Mouse (Mus musculus) right cerebral cortex, postnatal 36 days (tissue): ENCODE results near the gene Snupn.
"Not testable (repeated sequence)": the region's sequence is repeated elsewhere in the genome, so short reads cannot be mapped to it uniquely, and the experiment has no call there.

Source experiments
- DNase-seq, 2 experiments: peaks; one replicate each; pipeline ENCODE4 v3.0.0; 2022; ENCODE audit warnings: low spot score in 2 of 2, mixed read lengths in 1 of 2

The Snupn gene

DNA sequence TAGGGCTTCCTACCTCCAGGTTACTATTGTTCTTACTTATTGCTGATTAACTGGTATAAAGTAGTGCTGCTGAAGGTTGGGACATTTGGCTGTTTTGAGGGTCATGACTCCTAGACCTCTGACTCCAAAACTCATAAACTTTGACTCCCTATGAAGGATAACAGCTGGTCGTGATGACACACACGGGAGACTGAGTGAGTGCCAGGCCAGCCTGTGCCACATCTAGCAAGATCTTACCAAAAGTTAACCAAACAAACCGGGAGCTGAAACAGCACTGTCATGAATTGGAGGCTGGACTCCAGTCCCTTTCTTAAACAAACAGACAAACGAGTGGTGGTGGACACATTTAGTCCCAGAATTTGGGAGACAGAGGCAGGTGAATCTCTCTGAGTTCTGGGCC lies 21.2 kb upstream of the Snupn start:
- no peak for DNase-seq

DNA sequence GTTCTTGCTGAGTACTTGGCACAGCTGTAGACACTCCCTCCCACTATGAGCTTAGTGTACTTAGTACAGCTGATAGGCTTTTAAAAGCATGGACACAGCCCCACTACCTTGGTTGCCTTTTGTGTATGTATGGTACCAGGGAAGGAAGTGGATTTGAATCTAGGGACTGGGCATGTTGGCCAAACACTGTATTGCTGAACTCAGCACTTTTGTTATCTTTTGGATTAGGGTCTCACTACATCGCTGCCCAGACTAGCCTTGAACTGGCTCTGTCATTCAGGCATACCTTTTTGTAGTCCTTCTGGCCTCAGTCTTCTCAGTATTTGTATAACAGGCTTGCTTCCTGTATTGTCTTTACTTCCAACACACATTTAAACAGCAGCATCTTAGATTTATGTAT lies 20.1 kb upstream of the Snupn start:
- no peak for DNase-seq

DNA sequence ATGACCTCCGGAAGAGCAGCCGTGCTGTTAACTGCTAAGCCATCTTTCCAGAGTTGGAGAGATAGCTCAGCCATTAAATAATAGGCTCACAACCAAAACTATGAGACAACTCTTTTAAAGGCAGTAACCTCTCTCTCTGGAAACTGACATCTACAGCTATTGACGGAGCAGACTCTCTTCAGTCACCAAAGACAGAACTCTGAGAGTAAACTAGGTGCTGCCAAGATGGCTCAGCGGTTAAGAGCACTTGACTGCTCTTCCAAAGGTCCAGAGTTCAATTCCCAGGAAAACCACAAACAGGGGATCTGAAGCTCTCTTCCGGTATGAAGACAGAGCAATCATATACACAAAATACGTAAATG lies 13.8 kb upstream of the Snupn start:
- no peak for DNase-seq

DNA sequence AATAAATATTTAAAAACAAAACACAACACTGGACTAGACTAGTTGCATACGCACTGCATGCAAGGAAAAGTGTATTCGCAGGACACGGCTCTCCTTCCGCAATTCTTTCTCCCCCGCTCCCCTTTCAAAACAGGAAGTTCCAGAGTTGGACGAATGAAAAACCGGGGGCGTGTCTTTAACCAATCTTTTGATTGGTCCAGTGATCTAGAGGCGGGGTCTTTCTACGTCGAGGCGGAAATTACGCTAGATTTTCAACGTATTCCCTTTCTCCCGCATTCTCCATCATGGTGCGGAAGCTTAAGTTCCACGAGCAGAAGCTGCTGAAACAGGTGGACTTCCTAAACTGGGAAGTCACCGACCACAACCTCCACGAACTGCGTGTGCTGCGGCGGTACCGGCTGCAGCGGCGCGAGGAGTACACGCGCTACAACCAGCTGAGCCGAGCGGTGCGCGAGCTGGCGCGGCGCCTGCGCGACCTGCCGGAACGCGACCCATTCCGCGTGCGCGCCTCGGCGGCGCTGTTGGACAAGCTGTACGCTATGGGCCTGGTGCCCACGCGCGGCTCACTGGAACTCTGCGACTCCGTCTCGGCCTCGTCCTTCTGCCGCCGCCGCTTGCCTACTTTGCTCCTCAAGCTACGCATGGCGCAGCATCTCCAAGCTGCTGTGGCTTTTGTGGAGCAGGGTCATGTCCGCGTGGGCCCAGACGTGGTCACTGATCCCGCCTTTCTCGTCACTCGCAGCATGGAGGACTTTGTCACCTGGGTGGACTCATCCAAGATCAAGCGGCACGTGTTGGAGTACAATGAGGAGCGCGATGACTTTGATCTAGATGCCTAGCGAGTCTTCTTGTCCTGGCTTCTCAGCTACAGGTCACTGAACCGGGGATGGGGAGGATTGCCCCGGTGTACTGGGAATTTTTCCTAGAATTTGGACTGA lies 13.2 kb upstream of the Snupn start, which contains the start of gene Imp3:
Imp3 (plus strand) TSS at position 253 of the 938 bp plus-strand sequence.
- peak; percentile 84 to 88 for DNase-seq

DNA sequence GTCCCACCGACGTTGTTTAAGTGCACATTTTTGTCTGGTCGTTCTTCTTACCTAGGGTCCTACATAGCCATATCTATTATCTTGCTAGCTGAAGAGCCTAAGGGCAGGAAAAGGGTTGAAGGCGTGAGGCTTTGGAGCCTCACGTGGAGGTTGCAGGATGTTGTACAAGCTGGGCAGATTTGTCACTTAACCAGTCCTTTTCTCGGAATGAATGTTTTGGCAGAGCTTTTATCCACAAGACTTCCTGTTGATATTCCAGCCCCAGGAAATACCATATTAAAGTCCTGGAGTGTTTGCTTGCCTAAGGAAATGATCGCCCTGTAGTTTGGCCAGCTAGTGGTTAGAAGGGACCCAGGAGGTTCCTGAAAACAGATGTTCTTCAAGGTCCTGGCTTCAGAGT lies 12.3 kb upstream of the Snupn start:
- DNase-seq = no peak

DNA sequence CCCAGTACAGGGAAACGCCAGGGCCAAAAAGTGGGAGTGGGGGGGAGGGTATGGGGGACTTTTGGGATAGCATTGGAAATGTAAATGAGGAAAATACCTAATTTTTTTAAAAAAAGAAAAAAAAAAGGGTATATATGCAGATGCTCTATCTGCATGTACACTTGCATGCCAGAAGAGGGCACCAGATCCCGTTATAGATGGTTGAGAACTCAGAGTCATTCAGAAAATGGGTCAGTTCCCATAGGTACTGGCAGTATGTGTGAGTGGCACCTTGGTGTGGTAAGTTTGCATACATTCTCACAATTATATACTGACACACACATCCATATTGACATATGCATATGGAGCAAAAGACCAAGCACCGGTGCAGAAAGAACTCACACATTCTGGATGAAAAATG lies 3.2 kb upstream of the Snupn start:
- DNase-seq = not testable (repeated sequence)

DNA sequence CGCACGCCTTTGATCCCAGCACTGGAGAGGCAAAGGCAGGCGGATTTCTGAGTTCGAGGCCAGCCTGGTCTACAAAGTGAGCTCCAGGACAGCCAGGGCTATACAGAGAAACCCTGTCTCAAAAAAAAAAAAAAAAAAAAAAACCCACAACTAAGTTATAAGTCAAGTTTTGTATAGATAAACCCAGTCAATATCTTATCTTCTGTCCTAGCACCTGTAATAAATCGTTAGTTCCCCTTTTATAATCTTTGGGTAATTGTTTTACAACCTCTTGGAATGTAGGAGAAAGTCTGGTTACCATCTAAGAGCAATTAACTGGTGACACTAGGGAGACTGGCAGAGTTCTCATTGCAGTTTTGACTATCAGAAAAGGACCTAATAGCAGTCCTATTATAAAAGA lies 2.0 kb upstream of the Snupn start:
- not testable (repeated sequence) for DNase-seq

DNA sequence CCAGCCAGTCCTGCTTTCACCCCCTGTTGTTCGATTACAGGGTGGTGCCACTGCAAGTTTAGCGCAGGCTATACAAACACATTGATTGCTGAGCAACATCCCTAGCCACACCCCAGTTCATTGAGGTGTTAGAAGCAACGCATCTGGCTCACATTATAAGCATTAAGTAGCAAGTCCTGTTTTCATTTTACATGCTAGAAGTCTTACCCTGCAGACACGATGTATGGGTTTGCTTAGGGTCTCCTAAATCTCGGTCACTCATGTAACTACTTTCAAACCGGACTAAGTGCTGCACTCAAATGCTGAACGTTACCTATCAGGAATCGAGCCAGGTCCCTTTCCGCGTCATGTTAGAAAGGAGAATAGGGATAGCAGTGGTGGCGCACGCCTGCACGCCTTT lies 911 bp upstream of the Snupn start:
- DNase-seq = no peak

DNA sequence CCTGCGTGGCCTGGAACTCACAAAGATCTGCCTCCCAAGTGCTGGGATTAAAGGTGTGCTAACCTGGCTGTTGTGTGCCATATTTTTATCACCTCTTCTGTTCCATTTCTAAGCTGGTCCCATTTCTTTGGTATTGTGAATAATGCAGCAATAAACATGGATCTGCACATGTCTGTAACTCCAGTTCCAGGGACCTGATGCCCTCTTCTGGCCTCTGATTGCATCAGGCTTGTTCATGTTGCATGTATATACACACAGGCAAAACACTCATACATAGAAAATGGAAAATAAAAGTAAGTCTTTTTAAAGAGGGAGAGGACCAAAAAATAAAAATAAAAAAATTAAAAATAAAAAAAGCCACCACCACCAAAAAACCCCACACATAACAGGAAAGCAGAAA lies 2.9 kb downstream of the Snupn start:
- no peak for DNase-seq

DNA sequence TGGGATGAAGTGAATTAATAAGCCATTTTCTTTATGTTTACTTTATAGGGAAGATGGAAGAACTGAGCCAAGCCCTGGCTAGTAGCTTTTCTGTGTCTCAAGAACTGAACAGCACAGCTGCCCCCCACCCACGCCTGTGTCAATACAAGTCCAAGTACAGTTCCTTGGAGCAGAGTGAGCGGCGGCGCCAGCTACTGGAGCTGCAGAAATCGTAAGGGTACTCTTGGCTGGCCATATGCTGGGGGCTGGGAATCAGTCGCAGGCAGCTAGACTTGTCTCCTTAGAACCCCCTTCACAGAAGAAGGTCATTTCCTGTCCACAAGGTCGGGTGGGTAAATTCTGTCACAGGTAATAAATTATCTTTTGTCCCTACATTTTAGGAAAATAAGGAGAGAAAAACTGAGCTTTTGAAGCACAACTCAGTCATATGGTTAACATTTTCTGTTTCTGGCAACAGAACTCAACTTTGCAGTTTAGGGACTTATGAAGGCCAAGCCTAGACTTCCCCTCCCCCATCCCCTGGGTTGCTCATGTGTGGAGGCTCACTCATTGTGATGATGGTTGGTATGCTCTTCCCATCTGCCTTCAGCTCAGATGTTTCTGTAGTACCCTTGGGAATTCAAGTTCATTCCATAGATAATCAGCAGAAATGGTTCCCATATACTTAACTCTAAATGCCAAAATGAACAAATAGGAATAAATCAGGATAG lies 6.4 kb downstream of the Snupn start:
- no peak for DNase-seq

DNA sequence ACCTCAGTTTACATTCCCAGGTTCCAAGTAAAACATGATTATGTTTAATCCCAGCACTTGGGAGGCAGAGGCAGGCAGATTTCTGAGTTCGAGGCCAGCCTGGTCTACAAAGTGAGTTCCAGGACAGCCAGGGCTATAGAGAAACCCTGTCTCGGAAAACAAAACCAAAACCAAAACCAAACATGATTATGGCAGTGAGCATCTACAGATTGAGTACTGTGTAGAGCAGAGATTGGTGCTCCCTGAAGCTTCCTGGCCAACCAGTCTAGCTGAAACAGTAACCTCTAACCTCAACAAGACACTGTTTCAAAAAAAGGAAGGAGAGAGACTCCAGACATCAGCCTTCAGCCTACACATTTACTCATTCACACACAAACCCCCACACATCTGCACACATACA lies 8.0 kb downstream of the Snupn start:
- no peak for DNase-seq

DNA sequence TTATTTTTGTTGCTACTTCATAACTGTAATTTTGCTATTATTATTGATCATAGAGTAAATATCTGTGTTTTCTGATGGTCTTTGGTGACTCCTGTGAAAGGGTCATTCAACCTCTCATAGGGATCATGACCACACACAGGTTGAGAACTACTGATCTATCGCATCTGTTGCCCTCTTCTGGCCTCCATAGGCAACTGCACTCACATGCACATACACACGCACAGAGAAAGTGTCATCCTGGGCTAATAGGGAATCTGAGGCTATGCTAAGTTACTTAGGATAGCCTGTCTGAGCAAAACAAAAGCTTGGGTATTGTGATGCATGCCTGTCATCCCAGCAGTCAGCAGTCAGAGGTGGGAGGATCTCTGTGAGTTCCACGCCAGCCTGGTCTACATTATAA lies 10.9 kb downstream of the Snupn start:
- DNase-seq = no peak

DNA sequence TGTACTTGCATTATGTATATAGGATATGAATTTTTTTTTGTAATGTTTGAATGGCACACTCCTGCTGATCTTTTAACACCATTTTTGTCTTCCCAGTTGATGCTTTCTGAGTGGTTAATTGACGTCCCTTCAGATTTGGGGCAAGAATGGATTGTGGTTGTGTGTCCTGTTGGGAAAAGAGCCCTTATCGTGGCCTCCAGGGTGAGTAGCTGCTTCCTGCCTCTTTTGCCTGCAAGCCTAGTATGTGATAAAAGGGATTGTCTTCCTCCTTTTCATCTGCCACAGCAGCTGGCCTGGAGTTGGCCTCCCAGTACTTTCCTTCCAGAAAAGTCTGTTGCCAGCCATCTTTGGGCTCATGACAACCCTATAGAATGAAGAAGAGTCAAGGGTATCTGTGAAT lies 19.5 kb downstream of the Snupn start:
- DNase-seq = no peak

DNA sequence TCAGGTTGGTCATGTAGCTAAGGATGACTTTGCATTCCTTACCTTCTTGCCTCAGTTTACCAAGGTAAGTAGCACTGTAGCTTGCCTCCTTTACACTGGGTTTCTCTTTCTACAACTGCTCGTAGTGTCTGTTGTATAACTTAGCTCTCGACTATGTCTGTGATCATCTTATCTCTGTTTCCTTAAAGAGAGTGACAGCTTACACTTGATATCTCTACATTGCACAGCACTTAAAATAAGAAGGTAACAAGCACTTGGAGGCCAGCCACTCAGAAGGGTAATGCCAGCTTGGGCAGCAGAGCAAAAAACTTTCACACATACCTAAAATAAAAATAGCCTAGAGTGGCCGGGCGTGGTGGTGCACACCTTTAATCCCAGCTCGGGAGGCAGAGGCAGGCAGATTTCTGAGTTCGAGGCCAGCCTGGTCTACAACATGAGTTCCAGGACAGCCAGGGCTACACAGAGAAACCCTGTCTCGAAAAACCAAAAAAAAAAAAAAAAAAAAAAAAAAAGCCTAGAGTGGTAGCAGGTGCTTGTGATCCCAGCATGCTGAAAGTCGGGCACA lies 23.4 kb downstream of the Snupn start:
- DNase-seq = no peak

DNA sequence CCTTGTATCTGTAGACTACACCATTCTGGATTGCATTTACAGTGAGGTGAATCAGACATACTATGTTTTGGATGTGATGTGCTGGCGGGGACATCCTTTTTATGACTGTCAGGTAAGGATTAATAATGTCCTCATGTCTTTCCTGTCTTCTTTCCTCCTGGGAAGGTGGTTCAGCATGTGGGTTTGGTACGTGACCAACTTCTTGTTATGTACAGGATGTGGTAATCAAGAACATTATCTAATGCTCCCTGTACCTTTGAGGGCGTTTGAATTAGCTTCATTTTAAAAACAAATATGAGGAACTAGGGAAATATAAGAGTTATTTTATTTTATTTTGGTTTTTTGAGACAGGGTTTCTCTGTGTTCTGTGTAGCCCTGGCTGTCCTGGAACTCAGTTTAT lies 24.5 kb downstream of the Snupn start:
- no peak for DNase-seq

DNA sequence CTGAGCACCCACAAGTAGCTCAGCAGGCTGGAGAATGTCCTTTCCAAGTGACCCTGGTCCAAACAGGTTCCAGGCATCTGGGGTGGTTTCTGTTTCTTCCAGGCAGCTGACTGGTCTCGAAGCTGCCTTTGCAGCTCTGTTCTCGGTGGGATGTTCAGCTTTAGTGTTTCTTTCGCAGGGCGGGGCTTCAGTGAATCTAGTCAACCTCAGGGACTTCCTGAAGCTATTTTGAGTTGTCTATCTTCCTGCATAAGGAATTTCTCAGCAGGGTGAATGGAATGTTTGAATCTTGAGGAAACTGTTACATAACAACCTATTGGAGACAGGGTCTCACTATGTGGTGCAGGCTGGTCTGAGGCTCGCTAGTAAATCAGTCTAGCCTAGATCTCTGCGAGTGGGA lies 29.5 kb downstream of the Snupn start:
- DNase-seq = no peak

DNA sequence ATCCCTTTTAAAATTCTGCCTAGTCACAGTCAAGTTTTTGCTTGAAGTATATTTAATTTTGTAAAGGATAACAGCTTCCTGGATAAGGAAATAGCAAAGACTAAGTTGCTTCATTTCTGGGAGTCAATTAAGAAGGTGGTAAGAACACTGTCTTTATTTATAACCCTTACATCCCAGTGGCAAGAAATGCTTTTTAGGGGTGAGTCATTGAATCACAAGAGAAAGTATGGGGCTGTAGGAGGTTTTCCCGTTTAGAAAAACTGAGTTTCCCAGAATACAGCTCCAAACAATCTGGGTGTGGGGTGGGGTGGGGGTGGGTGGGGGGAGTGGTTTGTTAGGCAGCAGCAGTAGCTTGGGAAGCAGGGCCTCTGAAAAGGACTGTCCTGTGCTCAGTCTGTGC lies 30.8 kb downstream of the Snupn start:
- DNase-seq = no peak

DNA sequence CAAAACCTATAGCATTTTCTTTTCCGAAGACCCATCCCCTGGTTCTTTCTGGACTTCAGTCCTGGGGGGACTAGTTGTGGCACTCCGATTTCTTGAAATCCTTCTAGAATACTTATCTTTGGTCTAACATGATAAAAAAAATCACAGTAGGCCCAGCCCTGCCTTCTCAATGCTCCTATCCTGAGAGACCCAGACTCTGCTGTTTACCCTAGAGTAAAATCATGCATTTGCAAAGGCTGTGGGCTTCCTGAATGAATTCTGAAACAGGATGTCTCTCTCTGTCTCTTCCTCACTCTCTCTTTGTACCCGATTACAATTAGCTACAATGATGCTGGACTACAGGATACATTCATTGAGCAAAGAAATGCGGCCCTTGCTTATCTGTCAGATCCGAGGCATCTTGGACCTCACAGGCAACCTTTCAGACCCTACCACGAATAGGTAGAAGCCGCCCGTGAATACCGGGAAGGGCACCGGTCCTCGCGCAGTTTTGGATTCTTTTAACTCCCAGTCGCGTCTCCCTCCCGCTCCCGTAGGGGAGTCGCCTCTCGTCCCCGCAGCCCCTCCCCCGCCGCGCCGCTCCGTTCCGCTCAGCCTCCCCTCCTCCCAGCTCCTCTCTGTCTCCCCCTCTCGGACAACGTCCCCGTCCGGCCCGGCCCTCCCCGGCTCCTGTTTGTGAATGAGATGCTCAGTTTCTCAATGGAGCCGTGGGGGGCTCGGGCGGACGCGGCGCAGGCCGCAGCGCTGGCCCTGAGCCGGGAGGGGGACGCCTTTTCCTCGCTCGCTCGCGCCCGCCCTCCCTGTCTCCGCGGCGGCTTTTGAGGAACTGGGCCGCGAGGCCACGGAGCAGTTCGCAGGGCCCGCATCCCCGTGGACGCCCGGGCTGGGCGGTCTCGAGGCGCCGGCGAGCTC lies 43.9 kb downstream of the Snupn start, which contains the start of gene Ptpn9:
Ptpn9 (plus strand) TSS at position 638 of the 912 bp plus-strand sequence.
- DNase-seq = peak; percentile 68 to 77

DNA sequence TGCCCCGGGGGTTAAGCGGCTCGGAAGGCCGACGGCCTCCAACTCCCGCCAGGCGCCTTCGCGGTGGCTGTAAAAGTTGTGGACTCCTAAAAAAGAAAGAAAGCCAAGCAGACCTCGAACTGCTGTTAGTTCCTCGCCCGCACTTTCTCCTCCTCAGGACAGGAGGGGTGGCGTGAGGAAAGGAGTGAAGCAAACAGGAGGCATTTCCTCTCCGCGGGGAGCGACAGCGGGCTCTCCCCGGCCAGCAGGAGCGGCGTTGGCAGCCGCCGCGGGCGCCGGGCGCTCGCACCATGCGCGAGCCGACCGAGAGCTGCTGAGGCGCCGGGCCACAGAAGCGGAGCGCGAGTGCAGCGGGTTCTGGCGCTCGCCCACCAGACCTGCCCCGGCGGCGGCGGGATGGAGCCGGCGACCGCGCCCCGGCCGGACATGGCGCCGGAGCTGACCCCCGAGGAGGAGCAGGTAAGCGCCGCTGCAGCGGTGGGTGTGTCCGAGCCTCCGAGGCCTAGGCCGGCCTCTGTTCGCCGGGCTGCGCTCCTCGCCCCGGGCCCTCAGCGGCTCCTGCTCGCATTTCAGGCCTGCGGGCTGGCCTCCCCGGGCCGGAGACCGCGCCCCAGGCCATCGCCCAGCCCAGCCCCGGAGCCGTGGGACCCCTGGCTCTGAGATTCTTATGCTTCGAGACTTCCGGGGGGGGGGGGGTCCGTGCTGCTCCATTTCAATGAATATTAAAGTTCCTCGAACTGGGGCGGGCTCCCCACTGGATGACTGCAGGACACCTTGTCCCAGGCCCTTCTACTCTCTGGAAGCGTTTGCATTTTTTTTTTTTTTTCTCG lies 44.7 kb downstream of the Snupn start:
- no peak for DNase-seq

DNA sequence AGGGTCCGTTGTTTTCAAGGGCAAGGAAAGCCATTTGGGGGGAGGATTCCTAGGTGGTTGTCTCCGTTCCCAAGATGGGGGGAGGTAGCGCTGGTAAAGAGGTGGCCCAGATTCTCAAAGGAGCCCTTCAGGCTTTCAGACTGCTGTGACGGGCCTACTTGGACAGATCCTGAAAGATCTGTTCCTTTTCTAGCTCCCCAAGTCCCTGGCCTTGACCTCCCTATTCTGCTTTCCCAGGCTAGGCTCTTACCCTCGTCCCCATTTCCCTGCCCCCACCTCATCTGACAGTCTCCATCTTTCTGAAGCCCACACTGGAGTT lies 45.3 kb downstream of the Snupn start:
- DNase-seq = peak in 1 of 2 experiments; percentile 9

DNA sequence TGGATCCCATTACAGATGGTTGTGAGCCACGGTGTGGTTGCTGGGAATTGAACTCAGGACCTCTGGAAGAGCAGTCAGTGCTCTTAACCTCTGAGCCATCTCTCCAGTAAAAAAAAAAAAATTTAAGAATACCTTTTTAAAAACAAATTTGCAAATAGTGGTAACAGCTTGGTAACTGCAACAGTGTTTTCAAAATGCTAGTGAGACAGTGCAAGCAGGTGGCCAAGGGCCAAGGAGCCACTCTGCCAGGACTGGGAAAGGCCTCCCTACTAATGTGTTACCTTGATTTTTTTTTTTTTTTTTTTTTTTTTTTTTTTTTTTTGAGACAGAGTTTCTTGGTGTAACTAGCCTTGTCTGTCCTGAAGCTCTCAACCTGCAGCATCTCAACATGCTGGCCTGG lies 46.5 kb downstream of the Snupn start:
- DNase-seq = not testable (repeated sequence)
